Mouse (Mus musculus) ES-E14 (cell line): ENCODE measurements around the gene Fndc7.

Experiments used
- CHD2 ChIP-seq: IDR thresholded peaks from 2 replicates; pipeline ENCODE4 v1.6.1; 2014; ENCODE audit warnings: mild to moderate bottlenecking, low read depth, low read length, inconsistent platforms
- MAFK ChIP-seq: IDR thresholded peaks from 2 replicates; pipeline ENCODE4 v1.6.1; 2014; ENCODE audit warnings: mild to moderate bottlenecking, low read depth, low read length, inconsistent platforms; ENCODE audit not compliant: insufficient read depth
- ZC3H11A ChIP-seq: IDR thresholded peaks from 2 replicates; pipeline ENCODE4 v1.6.1; 2012; ENCODE audit warnings: low read depth, mild to moderate bottlenecking, inconsistent platforms, low read length, borderline replicate concordance
- ZNF384 ChIP-seq: IDR thresholded peaks from 2 replicates; pipeline ENCODE4 v1.6.1; 2012; ENCODE audit warnings: low read depth, low read length, inconsistent platforms

- TF ChIP-seq CHD2 (no peak), ZNF384 (no peak), ZC3H11A (no peak), MAFK (no peak)
Measured at GRCm38 (mm10) chr3:108830493-108830892, 59.3 kb downstream of the Fndc7 start.
